Mouse (Mus musculus) lung, embryonic 14.5 days (tissue): ENCODE measurements around the gene Spon1. TPM values are rescaled to one million over a fixed set of nuclear protein-coding genes. Genes with fewer than 3 reads are reported as not detected.

Experiments
- ATAC-seq: fragments of 200-750 bp; cut with Nextera tagmentation; 2 replicates; pipeline ENCODE4 v1.8.0; 2017; ENCODE audit warnings: mild to moderate bottlenecking, moderate TSS enrichment, moderate library complexity; ENCODE audit not compliant: insufficient read depth
- DNase-seq: peaks from one replicate; pipeline ENCODE4 v3.0.0-alpha.2; 2015
- H3K27ac ChIP-seq: fragments of 300-500 bp; sonication (generic); 2 replicates; pipeline ENCODE4 v1.5.1; 2014; ENCODE audit warnings: low read depth, mild to moderate bottlenecking, moderate library complexity
- H3K27me3 ChIP-seq: fragments of 300-500 bp; sonication (generic); 2 replicates; pipeline ENCODE4 v1.6.1; 2014; ENCODE audit warnings: low read length, control low read depth; ENCODE audit not compliant: insufficient read depth
- H3K36me3 ChIP-seq: fragments of 300-500 bp; sonication (generic); 2 replicates; pipeline ENCODE4 v1.6.1; 2014; ENCODE audit warnings: control low read depth; ENCODE audit not compliant: insufficient read depth
- H3K4me1 ChIP-seq: fragments of 300-500 bp; sonication (generic); 2 replicates; pipeline ENCODE4 v1.6.1; 2014; ENCODE audit warnings: antibody characterized with exemption, control low read depth; ENCODE audit not compliant: insufficient read depth
- H3K4me2 ChIP-seq: fragments of 300-500 bp; sonication (generic); 2 replicates; pipeline ENCODE4 v1.6.1; 2014; ENCODE audit warnings: mild to moderate bottlenecking
- H3K4me3 ChIP-seq: fragments of 300-500 bp; sonication (generic); 2 replicates; pipeline ENCODE4 v1.5.1; 2014; ENCODE audit warnings: low read depth, low read length
- H3K9ac ChIP-seq: fragments of 300-500 bp; sonication (generic); 2 replicates; pipeline ENCODE4 v1.6.1; 2014
- H3K9me3 ChIP-seq: fragments of 300-500 bp; sonication (generic); 2 replicates; pipeline ENCODE4 v1.6.1; 2016; ENCODE audit warnings: low read depth, low read length, control low read depth
- CTCF ChIP-seq: IDR thresholded peaks from 2 replicates; pipeline ENCODE4 v1.5.1; 2016; ENCODE audit warnings: antibody characterized with exemption, low read depth
- WGBS: fragments of 180-500 bp; shearing (Covaris S2); extraction: QIAGEN DNeasy Blood & Tissue Kit; methylation state at CpG from one replicate; pipeline ENCODE4 v1.1.7; 2014; 5-methylcytosine and 5-hydroxymethylcytosine counted together
- polyA plus RNA-seq: library from polyadenylated mRNA; unstranded; fragments of >200 nt; fragmentation: Nextera tagmentation; extraction: Ambion mirVana; gene quantifications from 2 replicates; pipeline ENCODE4 v1.2.1, GENCODE M21; 2014

Gene Spon1
- polyA plus RNA-seq, 1 experiment from 2014 or later: 2.5 TPM

DNA sequence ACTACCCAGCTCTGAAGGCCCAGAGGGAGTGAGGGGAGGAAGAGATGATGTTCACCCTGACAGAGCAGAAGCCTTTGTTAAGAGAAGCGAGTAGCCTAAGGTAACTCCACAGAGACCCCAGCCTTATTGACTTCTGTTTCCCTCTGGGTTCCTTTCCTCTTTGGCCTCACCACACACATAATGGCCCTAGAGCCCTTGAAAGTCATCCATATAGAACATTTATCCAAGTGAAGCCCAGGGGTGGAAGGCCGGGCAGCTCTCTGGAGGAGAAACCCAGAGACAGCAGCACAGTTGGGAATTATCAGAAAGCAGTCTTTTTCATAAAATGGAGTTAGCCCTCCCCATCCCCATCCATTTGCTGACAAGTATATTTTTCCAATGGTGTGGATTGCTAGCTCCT is 75.7 kb downstream of the Spon1 start:
- H3K4me3 ChIP-seq: no peak overlapping the region
- no peak overlapping the region for H3K9ac ChIP-seq
- no peaks in the 10 kb centered on the region for H3K4me1 ChIP-seq
- WGBS: 88% methylated on average over 2 of the region's 2 CpGs
- H3K4me2 ChIP-seq: no peak overlapping the region
- H3K9me3 ChIP-seq: no peaks in the 10 kb centered on the region
- H3K27ac ChIP-seq: no peak overlapping the region
- ATAC-seq (no peak), DNase-seq (no peak)
- H3K27me3 ChIP-seq: no peaks in the 10 kb centered on the region
- H3K36me3 ChIP-seq: no peaks in the 10 kb centered on the region
- TF ChIP-seq CTCF: no peak

- Histone ChIP-seq H3K36me3 (no peaks in the 10 kb centered on the region), H3K27ac (no peak overlapping the region), H3K4me1 (no peaks in the 10 kb centered on the region), H3K9me3 (no peaks in the 10 kb centered on the region), H3K27me3 (no peaks in the 10 kb centered on the region), H3K4me2 (no peak overlapping the region), H3K9ac (no peak overlapping the region), H3K4me3 (no peak overlapping the region)
- no peak for DNase-seq
- 63% methylated on average over 2 of the region's 2 CpGs for WGBS
- ATAC-seq: no peak
- no peak for TF ChIP-seq CTCF
Observed at GRCm38 (mm10) chr7:113843150-113843549, 77.4 kb downstream of the Spon1 start.

GRCm38 (mm10) chr7:113845191-113845590 is 79.4 kb downstream of the Spon1 start:
- Histone ChIP-seq H3K27ac (no peak overlapping the region), H3K9ac (no peak overlapping the region), H3K4me3 (no peak overlapping the region), H3K27me3 (no peaks in the 10 kb centered on the region), H3K36me3 (no peaks in the 10 kb centered on the region), H3K9me3 (no peaks in the 10 kb centered on the region), H3K4me2 (no peak overlapping the region), H3K4me1 (no peaks in the 10 kb centered on the region)
- no peak for ATAC-seq
- no peak for DNase-seq
- WGBS: 61% methylated on average over 5 of the region's 5 CpGs
- no peak for TF ChIP-seq CTCF

GRCm38 (mm10) chr7:113846553-113846952 is 80.8 kb downstream of the Spon1 start:
- H3K4me1 ChIP-seq: no peaks in the 10 kb centered on the region
- no peaks in the 10 kb centered on the region for H3K27me3 ChIP-seq
- no peaks in the 10 kb centered on the region for H3K9me3 ChIP-seq
- no peak overlapping the region for H3K4me3 ChIP-seq
- H3K36me3 ChIP-seq: no peaks in the 10 kb centered on the region
- H3K4me2 ChIP-seq: no peak overlapping the region
- no peak for TF ChIP-seq CTCF
- WGBS: 45% methylated on average over 3 of the region's 3 CpGs
- H3K9ac ChIP-seq: no peak overlapping the region
- no peak for DNase-seq
- ATAC-seq: no peak
- no peak overlapping the region for H3K27ac ChIP-seq

GRCm38 (mm10) chr7:113847041-113847819 is 81.4 kb downstream of the Spon1 start:
- Histone ChIP-seq H3K4me1 (no peaks in the 10 kb centered on the region), H3K4me3 (no peak overlapping the region), H3K27me3 (no peaks in the 10 kb centered on the region), H3K27ac (no peak overlapping the region), H3K9ac (no peak overlapping the region), H3K9me3 (no peaks in the 10 kb centered on the region), H3K36me3 (no peaks in the 10 kb centered on the region), H3K4me2 (no peak overlapping the region)
- TF ChIP-seq CTCF: no peak
- ATAC-seq: no peak
- 66% methylated on average over 7 of the region's 7 CpGs for WGBS
- no peak for DNase-seq

- Histone ChIP-seq H3K9ac (no peak overlapping the region), H3K4me3 (no peak overlapping the region), H3K27ac (no peak overlapping the region), H3K36me3 (no peaks in the 10 kb centered on the region), H3K27me3 (no peaks in the 10 kb centered on the region), H3K9me3 (no peaks in the 10 kb centered on the region), H3K4me2 (no peak overlapping the region), H3K4me1 (no peaks in the 10 kb centered on the region)
- no peak for TF ChIP-seq CTCF
- no peak for ATAC-seq
- peak; percentile 17 for DNase-seq
- WGBS: 55% methylated on average over 4 of the region's 4 CpGs
Observed at GRCm38 (mm10) chr7:113850389-113850788, 84.6 kb downstream of the Spon1 start.

- no peak for DNase-seq
- Histone ChIP-seq H3K9me3 (no peaks in the 10 kb centered on the region), H3K4me1 (no peaks in the 10 kb centered on the region), H3K9ac (no peak overlapping the region), H3K4me3 (no peak overlapping the region), H3K27ac (no peak overlapping the region), H3K27me3 (no peaks in the 10 kb centered on the region), H3K4me2 (no peak overlapping the region), H3K36me3 (no peaks in the 10 kb centered on the region)
- no peak for ATAC-seq
- TF ChIP-seq CTCF: no peak
- 63% methylated on average over 4 of the region's 4 CpGs for WGBS
Observed at GRCm38 (mm10) chr7:113855396-113855795, 89.6 kb downstream of the Spon1 start.
